Mouse (Mus musculus): ENCODE results near the gene Wdfy1.

Wdfy1 gene

GRCm38 (mm10) chr1:79760656-79761055, 15.3 kb downstream of the Wdfy1 start:
- DNase-seq: no peak

GRCm38 (mm10) chr1:79759436-79759972, 16.4 kb downstream of the Wdfy1 start:
- DNase-seq: no peak

- no peak for DNase-seq
These were observed 16.9 kb downstream of the Wdfy1 start for GRCm38 (mm10) chr1:79759006-79759405.

- DNase-seq: no peak
These were observed 18.3 kb downstream of the Wdfy1 start for GRCm38 (mm10) chr1:79757597-79757996.

- no peak for DNase-seq
These were observed 18.8 kb downstream of the Wdfy1 start for GRCm38 (mm10) chr1:79757161-79757560.

- no peak for DNase-seq
These were observed 19.5 kb downstream of the Wdfy1 start for GRCm38 (mm10) chr1:79756417-79756816.

GRCm38 (mm10) chr1:79755376-79755775, 20.6 kb downstream of the Wdfy1 start:
- DNase-seq: no peak

GRCm38 (mm10) chr1:79754936-79755335, 21.0 kb downstream of the Wdfy1 start:
- DNase-seq: no peak

- DNase-seq: no peak
These were observed 22.5 kb downstream of the Wdfy1 start for GRCm38 (mm10) chr1:79753456-79753855.

- no peak for DNase-seq
These were observed 23.1 kb downstream of the Wdfy1 start for GRCm38 (mm10) chr1:79752714-79753340.

- DNase-seq: no peak
These were observed 23.8 kb downstream of the Wdfy1 start for GRCm38 (mm10) chr1:79752015-79752695.

- no peak for DNase-seq
These were observed 24.8 kb downstream of the Wdfy1 start for GRCm38 (mm10) chr1:79751186-79751585.

- DNase-seq: peak; percentile 58
These were observed 29.9 kb downstream of the Wdfy1 start for GRCm38 (mm10) chr1:79746056-79746455.

- no peak for DNase-seq
These were observed 32.6 kb downstream of the Wdfy1 start for GRCm38 (mm10) chr1:79743385-79743784.

GRCm38 (mm10) chr1:79742949-79743348, 33.0 kb downstream of the Wdfy1 start:
- DNase-seq: no peak

- no peak for DNase-seq
These were observed 34.9 kb downstream of the Wdfy1 start for GRCm38 (mm10) chr1:79741002-79741401.

- DNase-seq: no peak
These were observed 36.2 kb downstream of the Wdfy1 start for GRCm38 (mm10) chr1:79739726-79740125.

- no peak for DNase-seq
These were observed 39.5 kb downstream of the Wdfy1 start for GRCm38 (mm10) chr1:79736408-79736807.

- no peak for DNase-seq
These were observed 41.1 kb downstream of the Wdfy1 start for GRCm38 (mm10) chr1:79734794-79735193.

- no peak for DNase-seq
These were observed 61.6 kb downstream of the Wdfy1 start for GRCm38 (mm10) chr1:79714152-79714923.

GRCm38 (mm10) chr1:79713081-79713480, 62.9 kb downstream of the Wdfy1 start:
- DNase-seq: no peak

- no peak for DNase-seq
These were observed 64.5 kb downstream of the Wdfy1 start for GRCm38 (mm10) chr1:79711147-79712126.
